Mouse (Mus musculus) CH12.LX (cell line): ENCODE data around the gene Brd4. TPM values are rescaled to one million over a fixed set of nuclear protein-coding genes. Genes with fewer than 3 reads are reported as not detected.

Source experiments
- DNase-seq: peaks from one replicate; pipeline ENCODE4 v3.0.0-alpha.2; 2013; ENCODE audit errors: extremely low read depth
- H3K27ac ChIP-seq: 2 replicates; pipeline ENCODE4 v1.5.1; 2012; ENCODE audit warnings: low read depth, mild to moderate bottlenecking, control low read depth, moderate library complexity; ENCODE audit not compliant: insufficient read depth
- H3K27me3 ChIP-seq: replicated peaks from 2 replicates; pipeline ENCODE3; 2012; ENCODE audit warnings: inconsistent platforms
- H3K36me3 ChIP-seq, 2 experiments: replicated peaks in 1 of 2; 2 replicates each; pipeline versions ENCODE3 to v1.6.1; 2012; ENCODE audit warnings: inconsistent platforms in 1 of 2, low read length in 1 of 2, mild to moderate bottlenecking in 1 of 2, mixed read lengths in 1 of 2, moderate library complexity in 1 of 2; ENCODE audit not compliant: control insufficient read depth in 1 of 2, insufficient read depth in 1 of 2
- H3K4me1 ChIP-seq, 2 experiments: 2 replicates each; pipeline ENCODE4 v1.6.1; 2012; ENCODE audit warnings: inconsistent platforms in 1 of 2, moderate library complexity in 1 of 2; ENCODE audit not compliant: insufficient read depth in 2 of 2, control insufficient read depth in 1 of 2
- H3K4me2 ChIP-seq: 2 replicates; pipeline ENCODE4 v1.6.1; 2012; ENCODE audit warnings: low read depth, mild to moderate bottlenecking, control low read depth; ENCODE audit not compliant: poor library complexity, insufficient read depth, severe bottlenecking
- H3K4me3 ChIP-seq, 3 experiments: fragments of 150-350 bp in 1 of 3; sonication (generic) in 1 of 3; replicated peaks in 1 of 3; 2 replicates each; pipeline versions ENCODE3 to v1.5.1; 2011 to 2012; ENCODE audit warnings: low read depth in 2 of 3, low read length in 2 of 3, mild to moderate bottlenecking in 2 of 3, moderate library complexity in 2 of 3, control low read depth in 1 of 3, improper control_type of control experiment in 1 of 3, inconsistent platforms in 1 of 3, mixed read lengths in 1 of 3; ENCODE audit not compliant: poor library complexity in 1 of 3
- H3K79me2 ChIP-seq: replicated peaks from 2 replicates; pipeline ENCODE4 v1.6.1; 2012; ENCODE audit warnings: mild to moderate bottlenecking, moderate library complexity; ENCODE audit not compliant: control insufficient read depth, poor library complexity, insufficient read depth, severe bottlenecking; ENCODE audit errors: extremely low read depth
- H3K9ac ChIP-seq: 2 replicates; pipeline ENCODE4 v1.6.1; 2012; ENCODE audit warnings: low read depth, mild to moderate bottlenecking, control low read depth, moderate library complexity; ENCODE audit not compliant: insufficient read depth
- H3K9me3 ChIP-seq: replicated peaks from 2 replicates; pipeline ENCODE3; 2012; ENCODE audit warnings: low read length, inconsistent platforms, mixed read lengths
- CHD1 ChIP-seq: IDR thresholded peaks from 2 replicates; pipeline ENCODE4 v1.6.1; 2012; ENCODE audit warnings: low read depth, low read length, improper control_type of control experiment, inconsistent platforms
- CTCF ChIP-seq, 2 experiments: IDR thresholded peaks in 1 of 2; conservative IDR thresholded peaks in 1 of 2; 2 replicates each; pipeline ENCODE4 v1.5.1; 2011 to 2012; ENCODE audit warnings: low read depth in 2 of 2, low read length in 2 of 2, improper control_type of control experiment in 1 of 2, inconsistent platforms in 1 of 2, mild to moderate bottlenecking in 1 of 2, moderate library complexity in 1 of 2
- E2F4 ChIP-seq: IDR thresholded peaks from 2 replicates; pipeline ENCODE4 v1.6.1; 2011; ENCODE audit warnings: low read depth, low read length, improper control_type of control experiment; ENCODE audit not compliant: insufficient replicate concordance
- EP300 ChIP-seq: IDR thresholded peaks from 2 replicates; pipeline ENCODE4 v1.6.1; 2011; ENCODE audit warnings: low read length, improper control_type of control experiment
- HCFC1 ChIP-seq: IDR thresholded peaks from 2 replicates; pipeline ENCODE4 v1.6.1; 2012; ENCODE audit warnings: low read depth, mild to moderate bottlenecking, inconsistent platforms, low read length, improper control_type of control experiment
- KAT2A ChIP-seq: IDR thresholded peaks from 2 replicates; pipeline ENCODE4 v1.6.1; 2012; ENCODE audit warnings: low read length, improper control_type of control experiment, inconsistent platforms; ENCODE audit not compliant: insufficient replicate concordance
- MAFK ChIP-seq: IDR thresholded peaks from 2 replicates; pipeline ENCODE4 v1.6.1; 2011; ENCODE audit warnings: low read length, improper control_type of control experiment; ENCODE audit not compliant: insufficient replicate concordance
- MAX ChIP-seq: IDR thresholded peaks from 2 replicates; pipeline ENCODE4 v1.6.1; 2011; ENCODE audit warnings: low read length, improper control_type of control experiment
- MEF2A ChIP-seq: IDR thresholded peaks from 2 replicates; pipeline ENCODE4 v1.6.1; 2014; ENCODE audit warnings: low read depth, mild to moderate bottlenecking, inconsistent platforms, low read length, improper control_type of control experiment, borderline replicate concordance
- MYC ChIP-seq: IDR thresholded peaks from 2 replicates; pipeline ENCODE4 v1.6.1; 2011; ENCODE audit warnings: low read depth, mild to moderate bottlenecking, improper control_type of control experiment, low read length
- POLR2AphosphoS2 ChIP-seq: IDR thresholded peaks from 2 replicates; pipeline ENCODE4 v1.6.1; 2011; ENCODE audit warnings: low read depth, low read length, improper control_type of control experiment
- RAD21 ChIP-seq: IDR thresholded peaks from 2 replicates; pipeline ENCODE4 v1.6.1; 2011; ENCODE audit warnings: low read depth, mild to moderate bottlenecking, low read length, improper control_type of control experiment, moderate library complexity
- SMC3 ChIP-seq: IDR thresholded peaks from 2 replicates; pipeline ENCODE4 v1.6.1; 2011; ENCODE audit warnings: low read depth, low read length, improper control_type of control experiment
- TBP ChIP-seq: conservative IDR thresholded peaks from 2 replicates; pipeline ENCODE4 v1.6.1; 2011; ENCODE audit warnings: low read depth, low read length, improper control_type of control experiment
- TCF12 ChIP-seq: IDR thresholded peaks from 2 replicates; pipeline ENCODE4 v1.6.1; 2014; ENCODE audit warnings: low read depth, mild to moderate bottlenecking, inconsistent platforms, low read length, improper control_type of control experiment
- USF1 ChIP-seq: IDR thresholded peaks from 2 replicates; pipeline ENCODE4 v1.6.1; 2014; ENCODE audit warnings: low read depth, mild to moderate bottlenecking, inconsistent platforms, low read length, improper control_type of control experiment
- USF2 ChIP-seq: conservative IDR thresholded peaks from 2 replicates; pipeline ENCODE4 v1.6.1; 2011; ENCODE audit warnings: low read depth, low read length, improper control_type of control experiment
- ZC3H11A ChIP-seq: IDR thresholded peaks from 2 replicates; pipeline ENCODE4 v1.6.1; 2012; ENCODE audit warnings: low read depth, mild to moderate bottlenecking, inconsistent platforms, low read length, improper control_type of control experiment
- ZKSCAN1 ChIP-seq: IDR thresholded peaks from 2 replicates; pipeline ENCODE4 v1.6.1; 2012; ENCODE audit warnings: low read depth, inconsistent platforms, low read length, improper control_type of control experiment, borderline replicate concordance
- dilution Hi-C: fragments of 300-500 bp; cut with MboI; formaldehyde crosslinking; loops from 2 replicates; pipeline ENCODE4 v1.14.3; 2020; ENCODE audit warnings: low sequenced_read_pairs; ENCODE audit not compliant: extremely low pct_unique_long_range_greater_than_20kb, extremely low pct_ligation_motif_present
- in situ Hi-C: fragments of 300-500 bp; cut with MboI; formaldehyde crosslinking; loops from 3 replicates; pipeline ENCODE4 v1.14.3; 2019; ENCODE audit warnings: low sequenced_read_pairs, low pct_ligation_motif_present, low pct_unique_long_range_greater_than_20kb, mixed read lengths
- polyA plus RNA-seq: library from polyadenylated mRNA; unstranded; fragments of >175 nt; gene quantifications from 2 replicates; pipeline ENCODE4 v1.2.1, GENCODE M21; 2012; ENCODE audit warnings: low read depth; ENCODE audit not compliant: insufficient read length
- total RNA-seq, 2 experiments: library from RNA; depleted of rRNA; stranded (reverse); fragments of 300-350 nt in 1 of 2; fragments of >200 nt in 1 of 2; gene quantifications; 2 replicates each; pipeline ENCODE4 v1.2.3; 2012 to 2014

Brd4 gene
- total and polyA plus RNA-seq, 3 experiments: 6.3 to 68.5 (median 19.1) TPM

- H3K9ac ChIP-seq: no peak overlapping the region
- H3K27ac ChIP-seq: no peak overlapping the region
- H3K4me3 ChIP-seq: no peak overlapping the region
- H3K27me3 ChIP-seq: no peaks in the 10 kb centered on the region
- DNase-seq: no peak
- H3K36me3 ChIP-seq: peaks cover 21 to 68% of the 10 kb centered on the region in 2 experiments
- in situ Hi-C loops: no loop called here
- TF ChIP-seq CTCF (conservative IDR thresholded peaks at IDR 0.05 in 1 of 2, IDR thresholded peaks at IDR 0.05 in 1 of 2; ENCODE audit: low read depth in 2 of 2, low read length in 2 of 2) (no peak), MEF2A (no peak), USF1 (no peak), USF2 (no peak), MAX (no peak), TCF12 (no peak), RAD21 (no peak), E2F4 (no peak), KAT2A (no peak), POLR2AphosphoS2 (no peak), MYC (no peak), ZKSCAN1 (no peak)
- no peaks in the 10 kb centered on the region for H3K9me3 ChIP-seq
- peaks cover 0 to 35% of the 10 kb centered on the region in 2 experiments; a peak in 2 of 4 replicates for H3K4me1 ChIP-seq
- dilution Hi-C loops: no loop called here
- H3K4me2 ChIP-seq: no peak overlapping the region
- H3K79me2 ChIP-seq: peaks cover 81% of the 10 kb centered on the region
These were observed 51.3 kb downstream of the Brd4 start for GRCm38 (mm10) chr17:32233174-32233573.

DNA sequence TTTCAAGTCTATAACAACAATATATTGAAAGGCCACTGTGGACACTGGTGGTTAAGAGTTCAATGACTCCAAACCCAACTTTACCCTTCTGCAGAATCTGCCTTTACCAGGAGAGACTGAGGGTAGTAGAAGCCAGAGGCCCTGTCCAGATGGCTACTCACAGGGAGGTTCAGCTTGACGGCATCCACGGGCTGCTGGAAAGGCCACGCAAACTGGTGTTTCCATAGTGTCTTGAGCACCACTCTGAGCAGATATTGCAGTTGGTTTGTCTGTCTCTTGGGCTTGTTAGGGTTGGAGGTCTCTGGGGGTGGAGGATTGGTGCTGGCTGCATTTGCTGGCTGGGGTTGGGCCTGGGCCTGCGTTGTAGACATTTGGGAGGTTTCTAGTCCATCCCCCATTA is 55.3 kb downstream of the Brd4 start:
- peaks cover 0 to 37% of the 10 kb centered on the region in 2 experiments; a peak in 2 of 4 replicates for H3K4me1 ChIP-seq
- in situ Hi-C loops: no loop called here
- H3K27ac ChIP-seq: no peak overlapping the region
- peaks cover 62% of the 10 kb centered on the region for H3K79me2 ChIP-seq
- no peaks in the 10 kb centered on the region for H3K9me3 ChIP-seq
- TF ChIP-seq ZC3H11A (no peak), USF2 (no peak), EP300 (no peak), SMC3 (no peak), MAFK (no peak), CHD1 (no peak), TBP (no peak), HCFC1 (no peak)
- TF ChIP-seq, all 38 proteins: peak for 0
- Histone ChIP-seq H3K9ac (no peak overlapping the region), H3K36me3 (peaks cover 43 to 84% of the 10 kb centered on the region in 2 experiments), H3K4me3 (no peak overlapping the region), H3K27me3 (no peaks in the 10 kb centered on the region), H3K4me2 (no peak overlapping the region)
- no peak for DNase-seq
- dilution Hi-C loops: no loop called here
